Mouse (Mus musculus) liver, adult 2 months (tissue): ENCODE results near the gene Fbxw11. TPM values are rescaled to one million over a fixed set of nuclear protein-coding genes. Genes with fewer than 3 reads are reported as not detected.

Experiments
- DNase-seq: peaks from one replicate; pipeline ENCODE4 v3.0.0-alpha.2; 2011; ENCODE audit warnings: low read depth, low spot score; ENCODE audit errors: extremely low read depth
- H3K27ac ChIP-seq: fragments of 200-500 bp; replicated peaks from 2 replicates; pipeline ENCODE4 v1.5.1; 2012; ENCODE audit warnings: low read depth, mild to moderate bottlenecking, control low read depth, inconsistent platforms, low read length; ENCODE audit not compliant: insufficient read depth
- H3K27me3 ChIP-seq: fragments of 200-500 bp; 2 replicates; pipeline ENCODE4 v1.6.1; 2012; ENCODE audit warnings: mild to moderate bottlenecking, moderate library complexity, low read length, inconsistent platforms; ENCODE audit not compliant: control insufficient read depth, insufficient read depth
- H3K36me3 ChIP-seq: fragments of 200-500 bp; 2 replicates; pipeline ENCODE4 v1.6.1; 2012; ENCODE audit warnings: low read length, inconsistent platforms; ENCODE audit not compliant: control insufficient read depth, insufficient read depth
- H3K4me1 ChIP-seq: fragments of 200-500 bp; 2 replicates; pipeline ENCODE4 v1.6.1; 2011; ENCODE audit warnings: low read length; ENCODE audit not compliant: control insufficient read depth, insufficient read depth
- H3K4me3 ChIP-seq: fragments of 200-500 bp; 2 replicates; pipeline ENCODE4 v1.5.1; 2011; ENCODE audit warnings: low read depth, mild to moderate bottlenecking, control low read depth, low read length, moderate library complexity; ENCODE audit not compliant: insufficient read depth
- H3K79me2 ChIP-seq: fragments of 200-500 bp; 2 replicates; pipeline ENCODE4 v1.6.1; 2012; ENCODE audit warnings: inconsistent platforms, mild to moderate bottlenecking, low read length, moderate library complexity; ENCODE audit not compliant: control insufficient read depth, insufficient read depth
- H3K9ac ChIP-seq: fragments of 200-500 bp; 2 replicates; pipeline ENCODE4 v1.6.1; 2012; ENCODE audit warnings: low read depth, mild to moderate bottlenecking, control low read depth, inconsistent platforms, low read length
- CTCF ChIP-seq: fragments of 200-500 bp; IDR thresholded peaks from 2 replicates; pipeline ENCODE4 v1.5.1; 2011; ENCODE audit warnings: low read depth, low read length, control low read depth
- POLR2A ChIP-seq: fragments of 200-500 bp; IDR thresholded peaks from 2 replicates; pipeline ENCODE4 v1.6.1; 2011; ENCODE audit warnings: low read length, control low read depth; ENCODE audit not compliant: insufficient read depth; ENCODE audit errors: extremely low read depth
- WGBS: fragments of 180-500 bp; shearing (Covaris S2); methylation state at CpG from one replicate; pipeline ENCODE4 v1.1.7; 2018; 5-methylcytosine and 5-hydroxymethylcytosine counted together
- polyA plus RNA-seq: library from polyadenylated mRNA; depleted of rRNA; stranded (reverse); fragments of >200 nt; gene quantifications from 2 replicates; pipeline ENCODE4 v1.2.3, GENCODE M21; 2012
- total RNA-seq: library from RNA; depleted of rRNA; stranded (reverse); fragments of >200 nt; gene quantifications from 2 replicates; pipeline ENCODE4 v1.2.3, GENCODE M21; 2014

Fbxw11 gene
- total and polyA plus RNA-seq, 2 experiments, result 20.8 to 22.5 TPM

- no peaks in the 10 kb centered on the region for H3K36me3 ChIP-seq
Measured at GRCm38 (mm10) chr11:32619866-32620456, 22.6 kb upstream of the Fbxw11 start.

DNA sequence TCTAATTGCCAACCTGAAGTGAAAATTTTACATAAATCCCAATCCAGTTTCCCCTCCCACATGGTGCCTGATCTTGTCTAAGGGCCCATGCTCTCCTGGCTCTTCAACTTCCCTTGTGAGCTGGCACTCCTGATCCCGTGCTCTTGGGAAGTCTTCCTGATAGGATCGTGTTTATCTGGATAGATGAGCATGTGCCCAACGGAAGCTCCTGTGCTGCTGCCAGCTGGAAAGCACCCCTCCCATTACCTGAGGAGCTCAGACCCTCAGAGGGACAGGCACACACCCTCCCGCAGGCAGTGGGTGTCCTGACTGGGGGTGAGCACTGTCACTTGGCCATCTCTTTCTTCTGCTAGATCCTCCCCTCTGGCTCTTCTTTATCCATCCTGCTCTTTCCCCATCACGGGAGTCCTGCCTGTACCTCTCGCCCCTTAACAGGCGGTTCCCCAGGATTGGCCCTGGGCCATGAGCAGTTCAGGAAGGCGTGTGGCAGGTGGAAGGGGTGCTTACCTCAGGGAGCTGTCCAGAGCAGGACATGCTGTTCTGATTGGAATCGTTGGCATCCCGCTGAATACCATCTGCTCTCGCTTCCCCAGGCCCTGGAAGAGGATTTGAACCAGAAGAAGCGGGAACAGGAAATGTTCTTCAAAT lies 20.6 kb upstream of the Fbxw11 start:
- no peak for DNase-seq
- no peak overlapping the region for H3K9ac ChIP-seq
- H3K27ac ChIP-seq, result no peak overlapping the region
- no peaks in the 10 kb centered on the region for H3K27me3 ChIP-seq
- WGBS, result 85% methylated on average over 12 of the region's 12 CpGs
- no peak for TF ChIP-seq POLR2A
- H3K36me3 ChIP-seq, result no peaks in the 10 kb centered on the region
- H3K79me2 ChIP-seq, result no peaks in the 10 kb centered on the region
- peaks cover 4% of the 10 kb centered on the region; the same call in 1 of the 2 replicates for H3K4me1 ChIP-seq
- H3K4me3 ChIP-seq, result no peak overlapping the region

More at GRCm38 (mm10) chr11:32619866-32620456, 22.6 kb upstream of the Fbxw11 start:
- Histone ChIP-seq H3K9ac (no peak overlapping the region), H3K79me2 (no peaks in the 10 kb centered on the region), H3K4me3 (no peak overlapping the region), H3K27ac (no peak overlapping the region), H3K4me1 (peaks cover 4% of the 10 kb centered on the region; the same call in 1 of the 2 replicates), H3K27me3 (no peaks in the 10 kb centered on the region)
- no peak for DNase-seq
- TF ChIP-seq CTCF (no peak), POLR2A (no peak)
- 91% methylated on average over 6 of the region's 6 CpGs for WGBS

- Histone ChIP-seq H3K36me3 (no peaks in the 10 kb centered on the region), H3K4me3 (no peak overlapping the region), H3K79me2 (no peaks in the 10 kb centered on the region), H3K27ac (no peak overlapping the region), H3K4me1 (peaks cover 4% of the 10 kb centered on the region; the same call in 1 of the 2 replicates), H3K27me3 (no peaks in the 10 kb centered on the region), H3K9ac (no peak overlapping the region)
- TF ChIP-seq CTCF (no peak), POLR2A (no peak)
- 94% methylated on average over 13 of the region's 13 CpGs for WGBS
- no peak for DNase-seq
Measured at GRCm38 (mm10) chr11:32622479-32623190, 19.9 kb upstream of the Fbxw11 start.

- no peak overlapping the region for H3K9ac ChIP-seq
- H3K27ac ChIP-seq, result no peak overlapping the region
- no peaks in the 10 kb centered on the region for H3K27me3 ChIP-seq
- no peak for TF ChIP-seq CTCF
- TF ChIP-seq POLR2A, result no peak
- WGBS, result 89% methylated on average over 5 of the region's 5 CpGs
- no peaks in the 10 kb centered on the region for H3K79me2 ChIP-seq
- H3K4me1 ChIP-seq, result peaks cover 4% of the 10 kb centered on the region; the same call in 1 of the 2 replicates
- H3K36me3 ChIP-seq, result no peaks in the 10 kb centered on the region
- no peak overlapping the region for H3K4me3 ChIP-seq
- no peak for DNase-seq
Measured at GRCm38 (mm10) chr11:32623236-32623635, 19.3 kb upstream of the Fbxw11 start.

DNA sequence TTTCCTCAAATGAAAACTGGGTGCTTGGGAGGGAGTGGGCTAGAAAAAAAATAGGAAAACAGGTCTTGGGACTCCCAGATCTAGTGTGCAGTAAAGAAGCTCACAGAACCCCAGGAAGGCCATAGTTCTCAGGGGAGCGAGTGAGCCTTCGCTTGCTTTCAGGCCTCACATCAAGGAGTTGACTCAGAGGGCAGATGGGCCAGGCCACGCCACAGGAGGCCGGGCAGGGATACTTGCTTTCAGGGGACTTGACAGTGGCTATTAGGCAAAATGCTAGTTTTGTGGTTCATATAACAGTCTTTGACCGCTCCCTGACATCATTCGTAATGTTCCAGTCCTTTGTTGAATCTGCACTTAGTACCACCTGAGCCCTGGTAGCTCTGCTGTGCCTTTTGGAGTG lies 18.6 kb upstream of the Fbxw11 start:
- H3K79me2 ChIP-seq, result no peaks in the 10 kb centered on the region
- 95% methylated on average over 6 of the region's 6 CpGs for WGBS

More for the DNA sequence above, 18.6 kb upstream of the Fbxw11 start:
- no peaks in the 10 kb centered on the region for H3K36me3 ChIP-seq
- H3K27ac ChIP-seq, result no peak overlapping the region
- H3K4me3 ChIP-seq, result no peak overlapping the region
- no peak for DNase-seq
- H3K9ac ChIP-seq, result no peak overlapping the region
- no peaks in the 10 kb centered on the region for H3K27me3 ChIP-seq
- TF ChIP-seq POLR2A, result no peak
- TF ChIP-seq CTCF, result no peak
- peaks cover 3% of the 10 kb centered on the region; the same call in 1 of the 2 replicates for H3K4me1 ChIP-seq
